Mouse (Mus musculus): Measurements from ENCODE around the gene Gstm1. TPM values are rescaled to one million over a fixed set of nuclear protein-coding genes. Genes with fewer than 3 reads are reported as not detected.
"Not testable (repeated sequence)": the region's sequence is repeated elsewhere in the genome, so short reads cannot be mapped to it uniquely, and the experiment has no call there.

Gene Gstm1
- polyA plus RNA-seq, 1 experiment from 2014 or later = 161 TPM

DNA sequence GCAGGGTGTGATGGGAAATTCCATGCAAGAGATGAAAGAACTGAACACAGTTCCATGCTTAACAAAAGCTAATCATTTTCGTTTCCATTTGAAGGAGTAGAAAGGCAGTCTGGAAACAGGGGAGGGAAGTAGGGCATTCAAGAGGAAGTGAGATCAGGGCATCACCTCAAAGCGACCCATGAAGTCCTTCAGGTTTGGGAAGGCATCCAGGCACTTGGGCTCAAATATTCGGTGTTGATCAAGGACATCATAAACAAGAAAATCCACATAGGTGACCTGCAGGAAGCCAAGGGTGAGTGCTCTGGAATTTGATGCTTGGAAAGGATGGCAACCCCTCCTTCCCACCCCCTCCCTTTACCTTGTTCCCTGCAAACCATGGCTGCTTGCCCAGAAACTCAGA, 34.0 kb downstream of the Gstm1 start:
- H3K4me1 ChIP-seq = no peaks in the 10 kb centered on the region
- H3K9ac ChIP-seq (replicated peaks) = no peak overlapping the region
- no peaks in the 10 kb centered on the region for H3K36me3 ChIP-seq
- no peaks in the 10 kb centered on the region for H3K27me3 ChIP-seq (replicated peaks)
- no peak for ATAC-seq (ENCODE audit: low FRiP score)
- H3K9me3 ChIP-seq (replicated peaks) = no peaks in the 10 kb centered on the region
- WGBS = 77% methylated on average over 3 of the region's 3 CpGs
- no peak overlapping the region for H3K4me3 ChIP-seq (replicated peaks)
- H3K4me2 ChIP-seq = no peak overlapping the region
- H3K27ac ChIP-seq (replicated peaks) = no peak overlapping the region

DNA sequence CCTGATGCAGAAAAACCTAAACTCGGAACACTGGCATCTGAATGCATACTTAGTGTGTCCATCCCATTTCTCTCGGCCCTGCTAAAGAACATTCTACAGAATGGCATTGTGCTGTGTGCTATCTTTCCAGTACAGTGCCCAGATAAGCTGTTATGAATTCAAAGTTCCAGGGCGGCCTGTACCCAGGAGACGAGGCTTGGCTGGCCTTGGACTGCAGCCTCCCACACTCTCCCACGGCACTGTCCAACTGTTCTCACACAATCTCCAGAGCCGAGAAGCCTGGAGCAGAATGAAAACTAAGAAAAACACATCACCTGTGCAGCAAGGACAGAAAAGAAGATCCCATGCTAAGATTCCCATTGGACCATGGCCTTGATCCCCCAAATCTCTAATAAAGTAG, 35.0 kb downstream of the Gstm1 start:
- H3K9me3 ChIP-seq (replicated peaks) = no peaks in the 10 kb centered on the region
- 82% methylated on average over 6 of the region's 6 CpGs for WGBS
- no peaks in the 10 kb centered on the region for H3K4me1 ChIP-seq
- H3K9ac ChIP-seq (replicated peaks) = no peak overlapping the region
- no peaks in the 10 kb centered on the region for H3K36me3 ChIP-seq
- ATAC-seq (ENCODE audit: low FRiP score) = no peak
- no peaks in the 10 kb centered on the region for H3K27me3 ChIP-seq (replicated peaks)
- no peak overlapping the region for H3K27ac ChIP-seq (replicated peaks)
- H3K4me3 ChIP-seq (replicated peaks) = no peak overlapping the region
- H3K4me2 ChIP-seq = no peak overlapping the region

DNA sequence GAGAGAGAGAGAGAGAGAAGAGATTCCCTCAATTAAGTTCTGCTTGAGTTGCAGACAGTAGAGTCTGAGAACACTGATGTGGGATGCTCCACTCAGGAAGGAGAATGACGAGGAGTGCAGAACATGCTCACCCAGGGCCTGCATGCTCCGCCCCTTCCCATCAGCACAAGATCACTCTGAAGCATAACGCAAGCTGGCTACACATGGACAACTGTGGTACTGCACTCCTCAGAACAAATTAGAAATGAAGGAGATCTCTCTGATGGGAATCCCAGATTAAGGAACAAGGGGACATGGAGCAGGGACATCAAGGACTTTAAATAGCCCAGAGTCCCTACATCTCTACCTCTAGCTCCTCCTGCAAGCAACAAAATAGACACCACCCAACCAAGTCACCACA, 36.5 kb downstream of the Gstm1 start:
- no peak for ATAC-seq (ENCODE audit: low FRiP score)

DNA sequence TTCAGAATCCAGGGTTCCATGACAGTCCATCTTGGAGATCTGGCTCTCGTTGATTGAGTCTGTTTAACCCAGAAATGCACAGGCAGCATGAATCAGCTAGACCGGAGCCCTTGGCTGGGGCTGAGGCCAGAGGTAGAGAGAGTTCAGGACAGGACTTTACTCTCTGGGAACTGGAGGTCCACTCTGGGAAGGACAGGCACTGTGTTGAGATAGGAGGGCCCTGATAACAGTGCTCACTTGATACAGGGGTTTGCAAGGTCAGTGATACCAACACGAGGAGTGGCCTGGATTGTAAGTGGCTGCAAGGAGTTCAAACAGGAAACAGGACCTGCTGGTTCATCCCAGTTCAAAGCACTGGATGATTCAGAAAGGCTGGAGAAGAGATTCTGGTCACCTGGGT, 40.1 kb downstream of the Gstm1 start:
- Histone ChIP-seq H3K36me3 (no peaks in the 10 kb centered on the region), H3K4me3 (replicated peaks) (no peak overlapping the region), H3K4me2 (no peak overlapping the region), H3K9me3 (replicated peaks) (no peaks in the 10 kb centered on the region), H3K4me1 (no peaks in the 10 kb centered on the region), H3K27ac (replicated peaks) (no peak overlapping the region), H3K27me3 (replicated peaks) (no peaks in the 10 kb centered on the region), H3K9ac (replicated peaks) (no peak overlapping the region)
- ATAC-seq (ENCODE audit: low FRiP score) = no peak
- 86% methylated on average over 3 of the region's 3 CpGs for WGBS

More for the DNA sequence above, 36.5 kb downstream of the Gstm1 start:
- Histone ChIP-seq H3K4me1 (no peaks in the 10 kb centered on the region), H3K4me2 (no peak overlapping the region), H3K27me3 (replicated peaks) (no peaks in the 10 kb centered on the region), H3K27ac (replicated peaks) (no peak overlapping the region), H3K9ac (replicated peaks) (no peak overlapping the region), H3K9me3 (replicated peaks) (no peaks in the 10 kb centered on the region), H3K4me3 (replicated peaks) (no peak overlapping the region), H3K36me3 (no peaks in the 10 kb centered on the region)
- 66% methylated on average over 3 of the region's 3 CpGs for WGBS

DNA sequence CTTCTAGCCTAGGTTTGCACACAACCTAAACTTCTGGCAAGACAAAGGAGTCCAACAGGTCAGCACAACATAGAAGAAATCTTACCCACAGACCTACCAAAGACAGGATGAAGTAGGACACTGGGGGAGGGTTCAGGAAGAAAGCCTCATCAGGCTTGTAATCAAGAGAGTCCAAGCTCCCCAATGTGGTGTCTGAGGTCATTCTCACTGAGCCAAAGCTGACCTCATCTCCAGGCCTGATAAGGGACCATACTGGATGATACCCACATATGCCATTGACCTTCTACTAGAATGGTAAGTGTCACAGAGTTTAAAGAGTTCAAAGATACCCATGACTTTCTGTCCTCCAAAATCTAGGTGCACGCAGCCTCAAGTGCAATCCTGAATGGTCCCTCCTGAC, 43.5 kb downstream of the Gstm1 start:
- Histone ChIP-seq H3K4me2 (no peak overlapping the region), H3K9me3 (replicated peaks) (no peaks in the 10 kb centered on the region), H3K27me3 (replicated peaks) (no peaks in the 10 kb centered on the region), H3K36me3 (no peaks in the 10 kb centered on the region), H3K27ac (replicated peaks) (no peak overlapping the region), H3K9ac (replicated peaks) (no peak overlapping the region), H3K4me3 (replicated peaks) (no peak overlapping the region), H3K4me1 (no peaks in the 10 kb centered on the region)
- no peak for ATAC-seq (ENCODE audit: low FRiP score)
- WGBS = 93% methylated on average over 1 of the region's 1 CpGs

DNA sequence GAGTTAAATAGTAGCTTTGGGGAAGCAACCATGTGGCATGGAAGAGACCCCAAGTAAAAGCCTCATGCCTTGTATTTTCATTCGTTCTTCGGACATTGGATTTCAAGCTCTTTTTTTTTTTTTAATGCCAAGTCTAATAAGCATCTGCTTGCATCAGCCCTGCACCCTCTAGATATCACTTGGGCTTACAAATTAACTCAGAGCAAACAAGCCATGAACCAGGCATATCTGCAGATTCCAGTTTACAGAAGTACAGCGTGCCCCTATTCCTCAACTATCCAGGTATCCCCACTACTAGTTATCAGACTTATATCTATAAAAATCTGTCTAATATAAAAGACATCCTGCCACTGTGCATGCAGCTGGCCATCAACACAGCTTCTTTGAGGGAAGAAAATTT, 45.7 kb downstream of the Gstm1 start:
- no peak overlapping the region for H3K4me3 ChIP-seq (replicated peaks)
- H3K4me1 ChIP-seq = no peaks in the 10 kb centered on the region
- no peak overlapping the region for H3K9ac ChIP-seq (replicated peaks)
- H3K9me3 ChIP-seq (replicated peaks) = no peaks in the 10 kb centered on the region
- no peak overlapping the region for H3K4me2 ChIP-seq
- no peak overlapping the region for H3K27ac ChIP-seq (replicated peaks)
- 89% methylated on average over 3 of the region's 3 CpGs for WGBS
- H3K27me3 ChIP-seq (replicated peaks) = no peaks in the 10 kb centered on the region
- ATAC-seq (ENCODE audit: low FRiP score) = no peak
- no peaks in the 10 kb centered on the region for H3K36me3 ChIP-seq

DNA sequence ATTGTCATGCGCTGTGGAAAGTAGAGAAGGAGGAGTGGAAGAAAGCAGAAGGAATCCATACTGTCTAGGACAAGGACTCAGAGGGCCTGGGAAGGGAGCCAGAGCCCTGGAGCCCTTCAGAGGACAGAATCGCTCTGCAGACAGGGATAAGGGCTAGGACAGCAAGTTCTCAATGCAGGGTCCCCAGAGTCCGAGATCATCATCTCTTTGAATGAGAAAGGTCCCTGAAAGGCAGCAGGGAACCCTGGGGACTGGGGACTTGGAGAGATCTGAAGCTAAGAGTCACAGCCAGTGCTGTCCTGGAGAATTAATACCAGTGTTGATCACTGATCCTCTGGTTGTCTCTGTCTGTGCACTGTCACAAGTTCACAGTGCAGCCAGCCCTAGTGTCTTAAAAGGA, 46.7 kb downstream of the Gstm1 start:
- not testable (repeated sequence) for ATAC-seq (ENCODE audit: low FRiP score); H3K4me3 ChIP-seq (replicated peaks)
- WGBS = 57% methylated on average over 3 of the region's 3 CpGs

DNA sequence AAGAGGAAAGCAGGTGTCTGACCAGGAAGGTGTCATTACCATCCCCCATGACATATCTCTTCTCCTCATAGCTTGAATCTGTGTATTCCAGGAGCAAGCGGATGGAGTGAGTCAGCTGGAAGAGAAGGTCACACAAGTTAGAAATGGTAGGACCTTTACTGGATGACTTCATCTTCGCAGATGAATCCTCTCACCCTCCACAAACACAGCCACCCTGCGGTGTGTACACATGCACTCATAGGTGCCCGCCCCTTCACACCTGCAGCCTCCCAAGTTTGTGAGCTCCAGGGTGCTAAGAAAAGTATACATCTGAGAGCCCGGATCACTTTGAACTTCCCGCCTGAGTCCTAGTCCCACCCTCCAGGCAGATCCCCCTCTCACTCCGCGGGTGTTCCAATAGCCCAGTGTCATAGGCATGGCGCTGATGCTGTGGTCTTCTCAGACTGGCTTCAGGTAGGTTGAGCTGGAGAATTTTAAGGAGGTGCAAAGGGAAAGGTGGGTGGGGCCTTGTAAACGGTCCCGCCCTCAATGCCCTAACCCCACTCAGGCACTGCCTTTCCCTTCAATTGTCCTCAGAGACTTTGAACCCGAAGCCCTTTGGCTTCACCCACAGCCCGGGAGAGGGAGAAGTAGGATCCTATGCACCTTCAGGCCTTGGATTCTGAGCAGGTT, 48.9 kb downstream of the Gstm1 start, which contains the start of gene Gstm3:
Gstm3 (minus strand) TSS at position 560 of the 672 bp plus-strand sequence.
- Histone ChIP-seq H3K36me3 (no peaks in the 10 kb centered on the region), H3K27me3 (replicated peaks) (no peaks in the 10 kb centered on the region), H3K27ac (replicated peaks) (no peak within 1 kb of the TSS), H3K9me3 (replicated peaks) (no peaks in the 10 kb centered on the region), H3K4me2 (no peak within 1 kb of the TSS), H3K9ac (replicated peaks) (no peak within 1 kb of the TSS), H3K4me3 (replicated peaks) (no peak within 1 kb of the TSS), H3K4me1 (no peaks in the 10 kb centered on the region; the same call in 1 of the 2 replicates)
- no peak for ATAC-seq (ENCODE audit: low FRiP score)
- WGBS = 59% methylated on average over 13 of the region's 13 CpGs

More for the DNA sequence above, 46.7 kb downstream of the Gstm1 start:
- H3K9ac ChIP-seq (replicated peaks); H3K4me2 ChIP-seq; H3K27me3 ChIP-seq (replicated peaks); H3K9me3 ChIP-seq (replicated peaks); H3K36me3 ChIP-seq; H3K27ac ChIP-seq (replicated peaks); H3K4me1 ChIP-seq: not testable (repeated sequence)

DNA sequence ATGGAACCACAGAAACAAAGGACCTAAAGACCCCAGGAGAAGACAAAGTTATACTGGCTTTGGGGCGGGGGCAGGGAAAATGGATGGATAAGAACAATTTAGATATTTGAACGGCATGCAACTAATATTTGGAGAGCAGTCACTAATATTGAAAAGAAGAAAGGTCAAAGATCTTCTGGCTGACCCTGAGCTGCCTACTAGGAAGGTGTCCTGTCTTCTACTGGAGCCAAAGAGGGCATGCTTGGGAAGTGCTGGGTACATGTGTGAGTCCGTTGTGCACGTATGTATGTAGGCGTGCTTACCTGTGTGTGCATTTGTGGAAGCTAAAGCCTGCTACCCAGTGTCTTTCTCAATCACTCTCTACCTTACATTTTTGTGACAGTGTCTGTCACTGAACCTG, 51.1 kb downstream of the Gstm1 start:
- H3K4me3 ChIP-seq (replicated peaks) = no peak overlapping the region
- H3K27ac ChIP-seq (replicated peaks) = no peak overlapping the region
- no peaks in the 10 kb centered on the region for H3K9me3 ChIP-seq (replicated peaks)
- 97% methylated on average over 5 of the region's 5 CpGs for WGBS
- H3K36me3 ChIP-seq = no peaks in the 10 kb centered on the region
- no peak for ATAC-seq (ENCODE audit: low FRiP score)
- H3K4me2 ChIP-seq = no peak overlapping the region
- H3K27me3 ChIP-seq (replicated peaks) = no peaks in the 10 kb centered on the region
- H3K4me1 ChIP-seq = no peaks in the 10 kb centered on the region; the same call in 1 of the 2 replicates
- H3K9ac ChIP-seq (replicated peaks) = no peak overlapping the region

DNA sequence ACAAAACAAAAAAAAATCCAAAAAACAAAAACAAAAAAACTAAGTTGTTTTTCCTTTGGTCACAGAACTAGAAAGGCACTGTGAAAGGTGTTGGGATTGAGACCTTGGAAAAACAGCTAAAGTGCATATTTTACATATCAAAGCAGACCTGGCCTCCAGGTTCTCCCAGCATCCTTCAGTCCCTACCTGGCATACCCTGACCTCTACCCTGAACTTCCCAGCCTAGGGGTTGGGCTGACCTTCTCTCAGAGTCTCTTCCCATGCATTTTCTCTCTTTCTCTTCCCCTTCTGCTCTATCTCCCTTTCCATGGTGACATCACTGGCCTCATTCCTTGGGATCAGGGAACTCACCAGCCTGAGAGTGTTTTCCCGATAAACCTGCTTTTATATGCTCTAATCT, 52.2 kb downstream of the Gstm1 start:
- Histone ChIP-seq H3K4me2 (no peak overlapping the region), H3K27me3 (replicated peaks) (no peaks in the 10 kb centered on the region), H3K9me3 (replicated peaks) (no peaks in the 10 kb centered on the region), H3K4me1 (no peaks in the 10 kb centered on the region; the same call in 1 of the 2 replicates), H3K36me3 (no peaks in the 10 kb centered on the region), H3K9ac (replicated peaks) (no peak overlapping the region), H3K27ac (replicated peaks) (no peak overlapping the region), H3K4me3 (replicated peaks) (no peak overlapping the region)
- no peak for ATAC-seq (ENCODE audit: low FRiP score)
- 79% methylated on average over 1 of the region's 1 CpGs for WGBS

DNA sequence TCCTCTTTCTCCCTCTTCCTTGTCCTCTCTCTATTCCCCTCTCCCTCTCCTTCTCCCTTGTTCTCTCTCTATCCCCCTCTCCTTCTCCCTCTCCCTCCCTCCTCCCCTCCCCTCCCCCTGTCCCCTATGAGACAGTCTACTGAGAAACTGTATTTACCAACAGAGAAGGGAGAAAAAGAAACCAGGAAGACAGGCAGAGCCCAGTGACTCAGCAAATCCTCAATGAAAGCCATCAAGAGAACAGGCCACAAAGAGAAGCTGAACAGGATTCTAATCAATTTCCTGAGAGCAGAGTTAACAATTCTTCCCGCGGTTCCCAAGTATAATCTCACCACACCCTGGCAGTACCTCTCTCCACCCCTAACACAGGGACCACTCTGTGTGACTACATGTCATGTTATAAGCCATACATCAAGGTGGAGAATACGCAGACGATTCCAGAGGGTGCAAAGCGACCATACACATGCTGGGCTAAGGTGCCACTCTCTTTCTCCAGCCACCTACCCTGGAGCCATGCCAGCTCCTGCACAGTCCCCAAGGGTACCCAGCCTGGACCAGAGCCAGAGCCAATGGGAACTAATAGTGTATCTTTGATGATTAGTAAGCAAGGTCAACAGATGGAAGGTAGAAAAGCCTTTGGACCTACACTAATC, 53.0 kb downstream of the Gstm1 start:
- no peaks in the 10 kb centered on the region for H3K27me3 ChIP-seq (replicated peaks)
- H3K36me3 ChIP-seq = no peaks in the 10 kb centered on the region
- no peak for ATAC-seq (ENCODE audit: low FRiP score)
- H3K4me1 ChIP-seq = no peaks in the 10 kb centered on the region; the same call in 1 of the 2 replicates
- H3K9me3 ChIP-seq (replicated peaks) = no peaks in the 10 kb centered on the region
- 65% methylated on average over 5 of the region's 5 CpGs for WGBS
- no peak overlapping the region for H3K4me2 ChIP-seq
- no peak overlapping the region for H3K27ac ChIP-seq (replicated peaks)
- H3K9ac ChIP-seq (replicated peaks) = no peak overlapping the region
- H3K4me3 ChIP-seq (replicated peaks) = no peak overlapping the region

DNA sequence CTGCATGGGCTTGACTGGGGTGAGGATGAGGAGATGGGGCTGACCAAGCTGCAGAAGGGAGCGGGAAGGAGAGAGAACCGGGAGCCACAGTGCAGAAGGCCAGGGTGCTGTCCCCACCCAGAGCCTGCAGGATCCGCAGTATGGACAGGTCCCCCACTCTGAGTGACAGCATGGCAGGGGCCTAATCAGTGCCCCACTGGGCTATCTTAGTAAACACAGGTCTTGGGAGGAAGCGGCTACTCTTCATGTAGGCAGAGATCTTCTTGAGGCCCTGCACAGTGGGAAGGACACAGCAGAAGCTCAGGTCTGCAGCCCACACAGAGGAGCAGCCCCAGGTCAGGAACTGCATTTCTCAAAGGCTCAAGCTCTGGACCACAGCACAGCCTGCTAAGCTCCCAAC, 53.7 kb downstream of the Gstm1 start:
- Histone ChIP-seq H3K36me3 (no peaks in the 10 kb centered on the region), H3K27me3 (replicated peaks) (no peaks in the 10 kb centered on the region), H3K9me3 (replicated peaks) (no peaks in the 10 kb centered on the region), H3K4me1 (no peaks in the 10 kb centered on the region; the same call in 1 of the 2 replicates), H3K9ac (replicated peaks) (no peak overlapping the region), H3K4me2 (no peak overlapping the region), H3K4me3 (replicated peaks) (no peak overlapping the region), H3K27ac (replicated peaks) (no peak overlapping the region)
- WGBS = 88% methylated on average over 4 of the region's 4 CpGs
- ATAC-seq (ENCODE audit: low FRiP score) = no peak
